18 mouse cellular contexts compared by ENCODE assay signal in genomic region chr2:49538056-49538455, GRCm38 (mm10).
"Had no signal": no experiment of that assay in that cellular context is flagged by ENCODE, and none has a peak within 500 bp of the region (broad histone marks: within the 10 kb centered on the region; RNA-seq: fewer than 3 reads in every experiment).

No protein-coding gene starts in this region.

- ATAC-seq: midbrain, embryonic 13.5 days; midbrain, embryonic 16.5 days had no signal

- H3K4me2 ChIP-seq: limb, embryonic 12.5 days; limb, embryonic 15.5 days; liver, embryonic 11.5 days; liver, embryonic 15.5 days; midbrain, embryonic 13.5 days; neural tube, embryonic 13.5 days had no signal

- DNase-seq: kidney, adult 9 months; kidney, postnatal 14 days; kidney, postnatal 4 days; left cerebral cortex, postnatal 4 days; lung, adult 2 months; lung, postnatal 36 days; thymus, adult 18-20 months; thymus, postnatal 36 days had no signal

- H3K27ac ChIP-seq: limb, embryonic 12.5 days; limb, embryonic 15.5 days; liver, embryonic 15.5 days; midbrain, embryonic 10.5 days; midbrain, embryonic 13.5 days; neural tube, embryonic 13.5 days had no signal

- H3K9ac ChIP-seq: limb, embryonic 12.5 days; limb, embryonic 15.5 days; liver, embryonic 15.5 days; midbrain, embryonic 13.5 days; neural tube, embryonic 13.5 days had no signal

- H3K4me1 ChIP-seq: limb, embryonic 15.5 days; liver, embryonic 15.5 days; megakaryocyte, embryonic 14.5 days; midbrain, embryonic 10.5 days; midbrain, embryonic 13.5 days; neural tube, embryonic 13.5 days had no signal

- H3K27me3 ChIP-seq: limb, embryonic 12.5 days; limb, embryonic 15.5 days; liver, embryonic 15.5 days; megakaryocyte, embryonic 14.5 days; midbrain, embryonic 13.5 days; neural tube, embryonic 13.5 days had no signal

- H3K9me3 ChIP-seq: limb, embryonic 12.5 days; limb, embryonic 15.5 days; liver, embryonic 15.5 days; megakaryocyte, embryonic 14.5 days; midbrain, embryonic 10.5 days; midbrain, embryonic 13.5 days; neural tube, embryonic 13.5 days had no signal

- H3K4me3 ChIP-seq: limb, embryonic 12.5 days; limb, embryonic 15.5 days; liver, embryonic 15.5 days; megakaryocyte, embryonic 14.5 days; midbrain, embryonic 10.5 days; midbrain, embryonic 13.5 days; myocyte; neural tube, embryonic 13.5 days had no signal
